Mouse (Mus musculus) Muller cell, postnatal 12 days (primary cell): ENCODE data around the gene Hdgfl2.
A peak's percentile ranks its signal among the peaks of the same experiment; 100 is the strongest.

Source experiments
- DNase-seq: peaks from one replicate; pipeline ENCODE4 v3.0.0-alpha.2; 2015; ENCODE audit errors: inconsistent ontology term

Gene Hdgfl2

DNA sequence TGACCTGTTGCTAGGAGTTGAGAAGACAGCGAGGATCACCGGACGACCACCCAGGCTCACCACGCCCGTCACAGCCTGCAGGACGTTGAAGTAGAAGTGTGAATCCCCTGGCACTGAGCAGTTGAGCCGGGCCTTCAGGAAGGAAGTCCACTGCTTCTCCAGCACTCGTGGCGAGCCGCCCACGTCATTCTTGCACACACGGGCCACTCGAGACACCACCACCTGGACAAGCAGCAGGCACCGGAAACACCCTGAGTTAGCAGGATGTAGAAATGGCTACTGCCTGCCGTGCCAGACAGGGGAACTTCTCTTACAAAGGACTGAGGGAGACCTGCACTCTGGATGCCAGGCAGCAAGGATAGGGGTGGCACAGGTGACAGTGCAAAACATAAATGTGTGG, 48.8 kb downstream of the Hdgfl2 start:
- DNase-seq, result no peak

DNA sequence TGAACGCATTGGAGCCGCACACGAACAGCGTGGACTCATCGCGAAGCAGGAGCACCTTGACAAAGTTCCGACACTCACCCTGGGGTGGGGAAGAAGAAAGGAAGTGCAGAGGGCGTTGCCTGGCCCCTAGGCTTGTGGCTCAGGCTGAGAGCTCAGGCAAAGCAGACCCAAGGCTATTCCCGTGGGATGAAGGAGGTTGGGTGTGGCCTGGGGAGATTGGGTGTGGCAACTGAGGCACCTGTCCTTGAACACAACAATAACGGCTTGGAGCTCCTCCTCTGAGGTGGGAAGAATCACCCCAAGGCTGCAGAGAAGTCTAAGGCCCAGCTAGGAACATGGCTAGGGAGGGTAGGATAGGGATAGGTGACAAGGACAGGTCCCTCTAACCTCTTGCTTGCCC, 51.7 kb downstream of the Hdgfl2 start:
- no peak for DNase-seq

GRCm38 (mm10) chr17:56131814-56132213, 52.4 kb downstream of the Hdgfl2 start:
- no peak for DNase-seq

GRCm38 (mm10) chr17:56132661-56133060, 53.2 kb downstream of the Hdgfl2 start:
- peak; percentile 38 for DNase-seq

- no peak for DNase-seq
Measured at GRCm38 (mm10) chr17:56133457-56134363, 54.3 kb downstream of the Hdgfl2 start.

DNA sequence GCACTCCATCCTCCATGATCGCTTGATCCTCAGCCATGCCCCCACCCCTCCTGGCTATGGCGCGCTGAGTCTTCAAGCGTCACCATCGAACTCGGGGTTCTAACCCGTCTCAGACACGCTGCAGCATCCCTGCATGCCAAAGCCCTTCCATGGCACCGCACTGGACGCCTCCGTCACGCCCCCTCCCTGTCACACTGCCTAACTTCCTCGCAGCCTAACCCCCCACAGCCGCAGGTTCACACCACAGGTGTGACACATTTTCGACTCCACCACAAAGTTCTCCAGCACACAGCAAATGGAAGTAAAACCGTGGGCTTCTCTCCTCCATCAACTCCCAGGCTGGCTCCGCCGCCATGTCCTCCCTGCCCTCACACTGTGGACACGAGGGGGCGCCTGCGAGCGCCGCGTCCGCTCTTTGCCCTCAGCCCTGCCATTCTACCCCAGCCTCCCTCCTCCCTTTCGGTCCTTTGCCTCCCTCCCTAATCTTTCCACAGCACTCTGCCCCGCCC, 55.1 kb downstream of the Hdgfl2 start:
- DNase-seq, result peak; percentile 58

- DNase-seq, result no peak
Measured at GRCm38 (mm10) chr17:56136558-56136957, 57.1 kb downstream of the Hdgfl2 start.

DNA sequence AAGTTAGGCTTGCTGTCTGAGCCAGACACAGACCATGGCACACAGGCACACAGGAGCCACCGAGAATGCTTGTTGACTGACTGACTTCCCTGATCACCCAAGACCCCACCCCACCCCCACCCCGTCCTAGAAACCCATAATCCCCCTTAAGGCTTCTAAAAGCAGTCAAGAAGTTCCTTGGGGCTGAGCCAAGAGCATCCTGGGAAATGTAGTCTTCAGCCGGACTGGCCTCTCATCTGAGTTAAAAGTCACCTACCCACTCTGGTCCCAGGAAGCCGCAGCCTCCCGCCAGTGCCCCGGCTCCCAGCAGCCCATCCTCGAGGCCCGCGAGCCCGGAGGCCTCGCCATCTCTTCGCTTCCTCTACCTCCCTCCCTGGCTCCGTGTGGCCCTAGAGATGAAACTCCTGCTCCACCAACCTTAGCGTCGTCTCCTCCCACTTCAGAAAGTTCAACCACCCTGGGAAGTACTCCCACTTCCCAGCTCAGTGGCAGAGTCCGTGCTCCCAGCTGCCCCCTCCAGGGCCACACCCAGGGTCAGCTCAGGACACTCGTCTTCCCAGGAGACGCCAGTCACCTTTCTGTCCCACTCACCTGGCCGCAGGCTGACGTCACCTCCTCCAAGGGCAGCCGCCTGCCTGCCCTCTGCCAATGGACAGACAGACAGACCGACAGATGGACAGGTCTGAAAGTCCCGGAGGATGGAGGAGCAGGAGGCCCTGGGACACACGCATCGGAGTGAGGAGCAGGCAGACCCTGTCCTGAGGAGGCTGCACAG, 58.6 kb downstream of the Hdgfl2 start:
- DNase-seq, result no peak

GRCm38 (mm10) chr17:56139355-56139754, 59.9 kb downstream of the Hdgfl2 start:
- DNase-seq, result no peak

GRCm38 (mm10) chr17:56139858-56140595, 60.6 kb downstream of the Hdgfl2 start, which contains the start of gene Sema6b:
TSS of gene Sema6b (minus strand) at chr17:56140343.
- peak; percentile 51 for DNase-seq

DNA sequence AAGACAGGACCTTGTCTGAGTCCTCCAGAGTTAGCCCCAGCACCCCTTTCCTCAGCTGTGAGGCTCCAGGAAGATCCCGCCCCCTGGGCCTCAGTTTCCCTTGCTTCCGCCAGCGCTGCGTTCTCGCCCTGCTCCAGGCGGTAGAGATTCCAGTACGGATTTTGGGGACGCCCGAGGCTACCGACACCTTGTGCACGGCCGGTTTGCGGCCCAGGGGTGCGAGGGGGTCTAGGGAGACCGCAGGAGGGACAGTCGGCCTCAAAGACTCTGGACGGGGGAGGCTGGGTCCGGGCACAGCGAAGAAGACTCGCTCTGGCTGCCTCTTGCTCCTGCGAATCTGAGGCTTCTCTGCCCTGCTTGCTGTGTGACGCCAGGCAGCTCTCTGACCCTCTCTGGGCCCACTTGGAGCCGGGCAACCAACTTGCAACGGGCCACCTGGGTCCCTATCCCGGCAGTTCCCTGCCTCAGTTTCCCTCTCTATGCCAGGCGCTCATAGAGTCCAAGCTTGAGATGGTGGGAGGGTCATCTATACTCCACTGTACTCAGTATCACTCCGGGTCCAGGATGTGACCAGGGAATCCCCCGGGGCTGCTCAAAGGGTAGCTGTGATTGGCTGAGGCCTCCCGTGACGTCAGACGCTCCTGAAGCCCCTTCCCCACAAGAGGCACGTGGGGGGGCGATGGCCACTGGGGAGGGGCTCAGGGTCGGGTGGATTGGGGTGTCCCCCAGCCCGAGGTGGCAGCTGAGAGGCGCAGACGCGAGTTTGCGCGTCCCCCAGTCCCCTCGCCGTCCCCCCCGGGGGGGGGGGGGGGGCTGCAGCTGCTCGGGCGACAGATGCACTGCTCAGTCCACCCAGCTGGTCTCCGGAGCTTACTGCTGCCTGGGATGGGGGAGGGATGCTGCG, 62.5 kb downstream of the Hdgfl2 start:
- DNase-seq, result no peak

DNA sequence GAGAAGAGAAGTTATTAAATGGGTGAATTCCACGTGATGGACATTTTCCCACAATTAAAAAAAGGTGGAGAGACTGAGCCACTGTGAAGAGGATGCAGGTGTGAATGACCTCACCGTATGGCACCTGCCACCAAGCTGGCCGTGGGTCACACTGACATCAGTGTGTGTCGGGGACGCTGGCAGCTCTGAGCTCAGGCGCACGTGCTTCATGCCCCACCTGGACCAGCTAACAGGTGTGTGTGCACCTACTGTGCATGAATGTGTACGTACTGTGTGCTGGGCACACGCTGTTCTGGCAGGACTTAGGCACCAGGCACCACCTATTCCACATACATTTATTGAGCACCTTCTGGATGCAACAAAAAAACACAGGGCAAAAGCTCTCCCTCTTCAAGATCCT, 65.1 kb downstream of the Hdgfl2 start:
- no peak for DNase-seq

GRCm38 (mm10) chr17:56146131-56146530, 66.7 kb downstream of the Hdgfl2 start:
- no peak for DNase-seq

GRCm38 (mm10) chr17:56147420-56147819, 68.0 kb downstream of the Hdgfl2 start:
- no peak for DNase-seq

DNA sequence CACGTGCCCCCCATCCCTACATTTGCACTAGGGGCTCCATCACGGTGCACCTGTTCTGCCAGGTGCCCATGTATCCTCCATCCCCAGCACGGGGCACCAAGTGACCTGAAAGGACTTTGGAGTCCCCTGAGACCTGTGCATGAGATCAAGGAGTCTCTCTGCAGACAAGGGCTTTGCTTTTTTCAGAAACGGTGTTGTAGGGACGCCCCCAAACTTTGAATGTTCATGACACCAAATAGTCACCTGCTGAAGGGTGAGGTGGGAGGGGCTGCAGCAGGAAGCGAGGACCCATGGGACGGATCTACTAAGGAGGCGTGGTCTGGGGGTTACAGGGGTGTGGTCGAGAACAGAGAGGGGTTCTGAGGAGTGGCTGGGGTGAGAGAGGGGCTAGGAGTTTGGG, 68.8 kb downstream of the Hdgfl2 start:
- DNase-seq, result no peak

GRCm38 (mm10) chr17:56148790-56149618, 69.6 kb downstream of the Hdgfl2 start:
- DNase-seq, result no peak

DNA sequence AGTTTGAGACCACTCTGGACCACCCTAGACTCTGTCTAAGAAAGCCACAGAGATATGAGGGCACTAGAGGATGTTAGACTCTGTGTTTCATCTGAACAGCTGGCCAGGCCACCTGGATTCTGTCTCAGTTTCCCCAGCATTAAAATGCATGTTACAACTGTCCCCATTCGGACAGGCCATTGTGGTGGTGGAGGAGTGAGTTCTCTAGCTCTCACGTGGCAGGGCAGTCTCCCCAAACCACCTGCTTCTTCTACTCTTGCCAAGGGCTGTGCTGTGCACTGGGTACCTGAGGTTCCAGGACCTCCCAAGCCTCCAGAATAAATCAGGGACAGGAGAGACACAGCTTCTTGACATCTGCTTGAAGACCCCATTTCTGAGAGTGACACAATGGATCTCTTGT, 70.5 kb downstream of the Hdgfl2 start:
- DNase-seq, result no peak
